Mouse (Mus musculus) thymus, adult 2 months (tissue): ENCODE results near the gene Cfl2.

Experiments
- CTCF ChIP-seq: fragments of 200-500 bp; IDR thresholded peaks from 2 replicates; pipeline ENCODE4 v1.5.1; 2012; ENCODE audit warnings: mild to moderate bottlenecking, control low read depth, low read length, moderate library complexity, borderline replicate concordance; ENCODE audit not compliant: control insufficient read depth, poor library complexity, insufficient read depth; ENCODE audit errors: extremely low read depth
- POLR2A ChIP-seq: fragments of 200-500 bp; IDR thresholded peaks from 2 replicates; pipeline ENCODE4 v1.6.1; 2012; ENCODE audit warnings: mild to moderate bottlenecking, low read length, control low read depth, moderate library complexity; ENCODE audit not compliant: control insufficient read depth, poor library complexity, insufficient read depth; ENCODE audit errors: extremely low read depth

- TF ChIP-seq CTCF (no peak), POLR2A (no peak)
Observed at GRCm38 (mm10) chr12:54810142-54810541, 52.5 kb downstream of the Cfl2 start.
